Mouse (Mus musculus): ENCODE data around the gene H3f3a. TPM values are rescaled to one million over a fixed set of nuclear protein-coding genes. Genes with fewer than 3 reads are reported as not detected.

Gene H3f3a
- polyA plus RNA-seq (2015; fragmentation: Illumina TruSeq; extraction: RNeasy Lipid Tissue Mini Kit (QIAGEN cat#74804); ENCODE audit: insufficient read depth, low replicate concordance): 1,813 TPM

GRCm38 (mm10) chr1:180813885-180814740 lies at the start of gene H3f3a:
Gene H3f3a (minus strand): TSS chr1:180813943.

GRCm38 (mm10) chr1:180850316-180851270 lies 36.9 kb upstream of the H3f3a start, which contains the start of gene Sde2:
Gene Sde2 (plus strand): TSS chr1:180851127.

Other genes starting within 250 kb of the H3f3a start
- 108 TPM for gene Parp1, start 245.0 kb downstream of the H3f3a start, polyA plus RNA-seq (2015; fragmentation: Illumina TruSeq; extraction: RNeasy Lipid Tissue Mini Kit (QIAGEN cat#74804); ENCODE audit: insufficient read depth, low replicate concordance)
- 16.4 TPM for gene Lin9, start 172.8 kb downstream of the H3f3a start, polyA plus RNA-seq (2015; fragmentation: Illumina TruSeq; extraction: RNeasy Lipid Tissue Mini Kit (QIAGEN cat#74804); ENCODE audit: insufficient read depth, low replicate concordance)
- gene Mixl1, start 116.9 kb downstream of the H3f3a start, polyA plus RNA-seq (2015; fragmentation: Illumina TruSeq; extraction: RNeasy Lipid Tissue Mini Kit (QIAGEN cat#74804); ENCODE audit: insufficient read depth, low replicate concordance): not detected
- gene Acbd3, start 87.9 kb downstream of the H3f3a start, polyA plus RNA-seq (2015; fragmentation: Illumina TruSeq; extraction: RNeasy Lipid Tissue Mini Kit (QIAGEN cat#74804); ENCODE audit: insufficient read depth, low replicate concordance): 53.1 TPM
- 26.7 TPM for gene Sde2, start 37.2 kb upstream of the H3f3a start, polyA plus RNA-seq (2015; fragmentation: Illumina TruSeq; extraction: RNeasy Lipid Tissue Mini Kit (QIAGEN cat#74804); ENCODE audit: insufficient read depth, low replicate concordance)
- gene Lefty2, start 79.2 kb upstream of the H3f3a start, polyA plus RNA-seq (2015; fragmentation: Illumina TruSeq; extraction: RNeasy Lipid Tissue Mini Kit (QIAGEN cat#74804); ENCODE audit: insufficient read depth, low replicate concordance): not detected
- gene Pycr2, start 90.3 kb upstream of the H3f3a start, polyA plus RNA-seq (2015; fragmentation: Illumina TruSeq; extraction: RNeasy Lipid Tissue Mini Kit (QIAGEN cat#74804); ENCODE audit: insufficient read depth, low replicate concordance): 11.0 TPM
- 1.9 TPM for gene Lefty1, start 121.1 kb upstream of the H3f3a start, polyA plus RNA-seq (2015; fragmentation: Illumina TruSeq; extraction: RNeasy Lipid Tissue Mini Kit (QIAGEN cat#74804); ENCODE audit: insufficient read depth, low replicate concordance)
- gene Tmem63a, start 128.4 kb upstream of the H3f3a start, polyA plus RNA-seq (2015; fragmentation: Illumina TruSeq; extraction: RNeasy Lipid Tissue Mini Kit (QIAGEN cat#74804); ENCODE audit: insufficient read depth, low replicate concordance): 31.9 TPM
- gene Ephx1, start 207.0 kb upstream of the H3f3a start, polyA plus RNA-seq (2015; fragmentation: Illumina TruSeq; extraction: RNeasy Lipid Tissue Mini Kit (QIAGEN cat#74804); ENCODE audit: insufficient read depth, low replicate concordance): 112 TPM
- not detected for gene 9130409I23Rik, start 237.3 kb upstream of the H3f3a start, polyA plus RNA-seq (2015; fragmentation: Illumina TruSeq; extraction: RNeasy Lipid Tissue Mini Kit (QIAGEN cat#74804); ENCODE audit: insufficient read depth, low replicate concordance)